Mouse (Mus musculus): ENCODE data around the gene Palm3. TPM values are rescaled to one million over a fixed set of nuclear protein-coding genes. Genes with fewer than 3 reads are reported as not detected.

Palm3 gene
- total and polyA plus RNA-seq, 3 experiments = 0.13 to 0.77 (median 0.16) TPM

GRCm38 (mm10) chr8:83980250-83980649, 41.0 kb upstream of the Palm3 start (continued):
- TF ChIP-seq USF1 (IDR thresholded peaks at IDR 0.05; ENCODE audit: low read depth, low read length) = no peak

GRCm38 (mm10) chr8:83980845-83981244, 40.4 kb upstream of the Palm3 start:
- no peak overlapping the region for H3K4me2 ChIP-seq (ENCODE audit: insufficient read depth, low read depth, poor library complexity, severe bottlenecking)
- H3K4me1 ChIP-seq (ENCODE audit: control insufficient read depth in 1 of 2, insufficient read depth in 2 of 2) = peaks cover 2 to 37% of the 10 kb centered on the region in 2 experiments; a peak in 3 of 4 replicates
- no peak for DNase-seq (ENCODE audit: extremely low read depth)
- in situ Hi-C loops (cut with MboI; ENCODE audit: low pct_ligation_motif_present, low pct_unique_long_range_greater_than_20kb, low sequenced_read_pairs) = no loop called here
- dilution Hi-C loops (cut with MboI; ENCODE audit: extremely low pct_ligation_motif_present, extremely low pct_unique_long_range_greater_than_20kb, low sequenced_read_pairs) = no loop called here
- no peaks in the 10 kb centered on the region for H3K27me3 ChIP-seq (replicated peaks)
- no peaks in the 10 kb centered on the region for H3K79me2 ChIP-seq (replicated peaks; ENCODE audit: control insufficient read depth, extremely low read depth, insufficient read depth, poor library complexity, severe bottlenecking)
- H3K9me3 ChIP-seq (replicated peaks; ENCODE audit: low read length) = no peaks in the 10 kb centered on the region
- TF ChIP-seq ETS1 (conservative IDR thresholded peaks at IDR 0.05; ENCODE audit: low read depth, low read length) (no peak), CTCF (conservative IDR thresholded peaks at IDR 0.05 in 1 of 2, IDR thresholded peaks at IDR 0.05 in 1 of 2; ENCODE audit: low read depth in 2 of 2, low read length in 2 of 2) (peak in 1 of 2 experiments; percentile 11; a peak in 1 of 4 replicates)
- no peak overlapping the region for H3K9ac ChIP-seq (ENCODE audit: insufficient read depth, low read depth)
- H3K36me3 ChIP-seq (replicated peaks in 1 of 2; ENCODE audit: control insufficient read depth in 1 of 2, insufficient read depth in 1 of 2, low read length in 1 of 2) = peaks cover 25 to 52% of the 10 kb centered on the region in 2 experiments
- no peak overlapping the region for H3K27ac ChIP-seq (ENCODE audit: insufficient read depth, low read depth)
- H3K4me3 ChIP-seq (replicated peaks in 1 of 3; ENCODE audit: low read depth in 2 of 3, low read length in 2 of 3, poor library complexity in 1 of 3) = no peak overlapping the region

- Histone ChIP-seq H3K27ac (ENCODE audit: insufficient read depth, low read depth) (no peak overlapping the region), H3K4me1 (ENCODE audit: control insufficient read depth in 1 of 2, insufficient read depth in 2 of 2) (peaks cover 2 to 40% of the 10 kb centered on the region in 2 experiments; a peak in 3 of 4 replicates), H3K27me3 (replicated peaks) (no peaks in the 10 kb centered on the region), H3K36me3 (replicated peaks in 1 of 2; ENCODE audit: control insufficient read depth in 1 of 2, insufficient read depth in 1 of 2, low read length in 1 of 2) (peaks cover 25 to 58% of the 10 kb centered on the region in 2 experiments), H3K9me3 (replicated peaks; ENCODE audit: low read length) (no peaks in the 10 kb centered on the region), H3K4me2 (ENCODE audit: insufficient read depth, low read depth, poor library complexity, severe bottlenecking) (no peak overlapping the region), H3K9ac (ENCODE audit: insufficient read depth, low read depth) (no peak overlapping the region), H3K4me3 (replicated peaks in 1 of 3; ENCODE audit: low read depth in 2 of 3, low read length in 2 of 3, poor library complexity in 1 of 3) (no peak overlapping the region), H3K79me2 (replicated peaks; ENCODE audit: control insufficient read depth, extremely low read depth, insufficient read depth, poor library complexity, severe bottlenecking) (no peaks in the 10 kb centered on the region)
- in situ Hi-C loops (cut with MboI; ENCODE audit: low pct_ligation_motif_present, low pct_unique_long_range_greater_than_20kb, low sequenced_read_pairs) = no loop called here
- dilution Hi-C loops (cut with MboI; ENCODE audit: extremely low pct_ligation_motif_present, extremely low pct_unique_long_range_greater_than_20kb, low sequenced_read_pairs) = no loop called here
- no peak for TF ChIP-seq SMC3 (IDR thresholded peaks at IDR 0.05; ENCODE audit: low read depth, low read length)
- no peak for DNase-seq (ENCODE audit: extremely low read depth)
Observed at GRCm38 (mm10) chr8:83981533-83981932, 39.7 kb upstream of the Palm3 start.

GRCm38 (mm10) chr8:83982449-83982848, 38.8 kb upstream of the Palm3 start:
- no peak overlapping the region for H3K4me3 ChIP-seq (replicated peaks in 1 of 3; ENCODE audit: low read depth in 2 of 3, low read length in 2 of 3, poor library complexity in 1 of 3)
- no peak overlapping the region for H3K9ac ChIP-seq (ENCODE audit: insufficient read depth, low read depth)
- dilution Hi-C loops (cut with MboI; ENCODE audit: extremely low pct_ligation_motif_present, extremely low pct_unique_long_range_greater_than_20kb, low sequenced_read_pairs) = no loop called here
- H3K36me3 ChIP-seq (replicated peaks in 1 of 2; ENCODE audit: control insufficient read depth in 1 of 2, insufficient read depth in 1 of 2, low read length in 1 of 2) = peaks cover 32 to 65% of the 10 kb centered on the region in 2 experiments
- TF ChIP-seq ZNF384 (IDR thresholded peaks at IDR 0.05; ENCODE audit: low read depth, low read length) (no peak), GABPA (IDR thresholded peaks at IDR 0.05; ENCODE audit: insufficient replicate concordance, low read depth, low read length) (no peak), ZMIZ1 (IDR thresholded peaks at IDR 0.05; ENCODE audit: low read depth, low read length) (no peak), IRF4 (IDR thresholded peaks at IDR 0.05; ENCODE audit: low read depth, low read length) (no peak), MAZ (IDR thresholded peaks at IDR 0.05; ENCODE audit: low read depth, low read length) (no peak), NRF1 (IDR thresholded peaks at IDR 0.05; ENCODE audit: low read depth, low read length) (no peak), SIN3A (IDR thresholded peaks at IDR 0.05; ENCODE audit: low read length) (no peak), E2F4 (IDR thresholded peaks at IDR 0.05; ENCODE audit: insufficient replicate concordance, low read depth, low read length) (no peak)
- H3K9me3 ChIP-seq (replicated peaks; ENCODE audit: low read length) = no peaks in the 10 kb centered on the region
- no peak for DNase-seq (ENCODE audit: extremely low read depth)
- H3K27ac ChIP-seq (ENCODE audit: insufficient read depth, low read depth) = no peak overlapping the region
- in situ Hi-C loops (cut with MboI; ENCODE audit: low pct_ligation_motif_present, low pct_unique_long_range_greater_than_20kb, low sequenced_read_pairs) = no loop called here
- H3K79me2 ChIP-seq (replicated peaks; ENCODE audit: control insufficient read depth, extremely low read depth, insufficient read depth, poor library complexity, severe bottlenecking) = no peaks in the 10 kb centered on the region
- H3K27me3 ChIP-seq (replicated peaks) = no peaks in the 10 kb centered on the region
- no peak overlapping the region for H3K4me2 ChIP-seq (ENCODE audit: insufficient read depth, low read depth, poor library complexity, severe bottlenecking)
- H3K4me1 ChIP-seq (ENCODE audit: control insufficient read depth in 1 of 2, insufficient read depth in 2 of 2) = peaks cover 2 to 37% of the 10 kb centered on the region in 2 experiments; a peak in 3 of 4 replicates
